Comparison of ENCODE assay signal across 8 mouse cellular contexts in genomic region chr9:95581758-95582515, GRCm38 (mm10). TPM values are rescaled to one million over a fixed set of nuclear protein-coding genes. Genes with fewer than 3 reads are reported as not detected.
DNase-seq lines count a peak whose midpoint lies in the region; ATAC-seq and TF ChIP-seq lines count a peak whose summit lies in the region.

No protein-coding gene starts in this region.

- no peak for ATAC-seq in lung, postnatal 0 days
- peak; percentile 42; the same call in 1 of the 2 replicates for ATAC-seq in forebrain, embryonic 14.5 days
- ATAC-seq in limb, embryonic 15.5 days (ENCODE audit: insufficient number of reproducible peaks, low FRiP score, low TSS enrichment, low read depth): no peak
- no peak for ATAC-seq in stomach, embryonic 15.5 days (ENCODE audit: insufficient read depth, low FRiP score, low read depth)

- no peak overlapping the region; the same call in 1 of the 2 replicates for H3K4me3 ChIP-seq in lung, postnatal 0 days (ENCODE audit: low read depth, low read length)
- peak overlapping the region; percentile 10 for H3K4me3 ChIP-seq in forebrain, embryonic 14.5 days (ENCODE audit: low read depth, low read length)
- peak overlapping the region; percentile 21 for H3K4me3 ChIP-seq in limb, embryonic 15.5 days
- H3K4me3 ChIP-seq in stomach, embryonic 15.5 days (replicated peaks): 0 out of 2 replicates have a peak overlapping the region, but pooled peaks have one; percentile 2

- no peak for TF ChIP-seq EP300 in lung, postnatal 0 days (IDR thresholded peaks at IDR 0.05)

- no peak for DNase-seq in lung, postnatal 0 days (ENCODE audit: low spot score)
- no peak for DNase-seq in lung, postnatal 14 days
- DNase-seq in forebrain, embryonic 14.5 days (ENCODE audit: low spot score): peak; percentile 23
- no peak for DNase-seq in cerebellum, postnatal 25 days
- no peak for DNase-seq in urinary bladder, postnatal 25 days (ENCODE audit: low spot score)
- DNase-seq in lung, postnatal 36 days: no peak

- peak overlapping the region; percentile 32 for H3K4me2 ChIP-seq in lung, postnatal 0 days (replicated peaks; ENCODE audit: low read depth, low read length)
- H3K4me2 ChIP-seq in forebrain, embryonic 14.5 days (ENCODE audit: low read length): peak overlapping the region; percentile 45
- peak overlapping the region; percentile 42 for H3K4me2 ChIP-seq in limb, embryonic 15.5 days
- H3K4me2 ChIP-seq in stomach, embryonic 15.5 days: peak overlapping the region; percentile 38

- H3K9ac ChIP-seq in lung, postnatal 0 days (replicated peaks; ENCODE audit: low read depth): no peak overlapping the region
- 0 out of 2 replicates have a peak overlapping the region, but pooled peaks have one; percentile 21 for H3K9ac ChIP-seq in forebrain, embryonic 14.5 days (ENCODE audit: low read length)
- H3K9ac ChIP-seq in limb, embryonic 15.5 days: peak overlapping the region; percentile 11; the same call in 1 of the 2 replicates
- H3K9ac ChIP-seq in stomach, embryonic 15.5 days: no peak overlapping the region

- 0 out of 2 replicates have a peak, but pooled peaks cover 4% of the 10 kb centered on the region for H3K27me3 ChIP-seq in lung, postnatal 0 days (replicated peaks; ENCODE audit: insufficient read depth, low read length)
- H3K27me3 ChIP-seq in forebrain, embryonic 14.5 days (replicated peaks; ENCODE audit: control insufficient read depth, insufficient read depth, low read length): no peaks in the 10 kb centered on the region
- H3K27me3 ChIP-seq in limb, embryonic 15.5 days: peaks cover 10% of the 10 kb centered on the region
- peaks cover 14% of the 10 kb centered on the region; the same call in 1 of the 2 replicates for H3K27me3 ChIP-seq in stomach, embryonic 15.5 days (replicated peaks)

- WGBS in lung, postnatal 0 days: 13% methylated on average over 20 of the region's 20 CpGs
- 5% methylated on average over 20 of the region's 20 CpGs for WGBS in forebrain, embryonic 14.5 days
- WGBS in limb, embryonic 15.5 days: 7% methylated on average over 20 of the region's 20 CpGs
- WGBS in stomach, embryonic 15.5 days: 13% methylated on average over 20 of the region's 20 CpGs

- TF ChIP-seq CTCF in lung, postnatal 0 days (IDR thresholded peaks at IDR 0.05): no peak

- no peaks in the 10 kb centered on the region for H3K9me3 ChIP-seq in lung, postnatal 0 days (ENCODE audit: low read length)
- no peaks in the 10 kb centered on the region for H3K9me3 ChIP-seq in forebrain, embryonic 14.5 days (replicated peaks; ENCODE audit: control insufficient read depth, low read length)
- H3K9me3 ChIP-seq in limb, embryonic 15.5 days: no peaks in the 10 kb centered on the region
- H3K9me3 ChIP-seq in stomach, embryonic 15.5 days: no peaks in the 10 kb centered on the region

- H3K27ac ChIP-seq in lung, postnatal 0 days (ENCODE audit: low read length): no peak overlapping the region
- no peak overlapping the region for H3K27ac ChIP-seq in forebrain, embryonic 14.5 days (ENCODE audit: low read depth, low read length)
- H3K27ac ChIP-seq in limb, embryonic 15.5 days: no peak overlapping the region
- no peak overlapping the region for H3K27ac ChIP-seq in stomach, embryonic 15.5 days

- no peaks in the 10 kb centered on the region for H3K36me3 ChIP-seq in lung, postnatal 0 days (ENCODE audit: insufficient read depth, low read length)
- H3K36me3 ChIP-seq in forebrain, embryonic 14.5 days (ENCODE audit: control insufficient read depth, insufficient read depth, low read length): no peaks in the 10 kb centered on the region
- no peaks in the 10 kb centered on the region for H3K36me3 ChIP-seq in limb, embryonic 15.5 days
- no peaks in the 10 kb centered on the region for H3K36me3 ChIP-seq in stomach, embryonic 15.5 days

- H3K4me1 ChIP-seq in lung, postnatal 0 days (ENCODE audit: insufficient read depth, low read depth, low read length): no peaks in the 10 kb centered on the region
- peaks cover 3% of the 10 kb centered on the region; the same call in 1 of the 2 replicates for H3K4me1 ChIP-seq in forebrain, embryonic 14.5 days (ENCODE audit: control insufficient read depth, insufficient read depth, low read length)
- peaks cover 7% of the 10 kb centered on the region for H3K4me1 ChIP-seq in limb, embryonic 15.5 days
- no peaks in the 10 kb centered on the region; the same call in 1 of the 2 replicates for H3K4me1 ChIP-seq in stomach, embryonic 15.5 days

RNA-seq across cellular contexts. Expression of gene Paqr9, which starts 22.5 kb away (rescaled TPM):
- 0.11 and 0.16 TPM in 2 replicates for polyA plus RNA-seq in lung, postnatal 0 days (2015; fragmentation: Nextera tagmentation; extraction: Ambion mirVana)
- 1.9 and 3.1 TPM in 2 replicates for polyA plus RNA-seq in forebrain, embryonic 14.5 days (2014; fragmentation: Nextera tagmentation; extraction: Ambion mirVana)
- 0.11 and 0.15 TPM in 2 replicates for polyA plus RNA-seq in limb, embryonic 15.5 days (2015; fragmentation: Nextera tagmentation; extraction: Ambion mirVana)
- 0.61 and 1.3 TPM in 2 replicates for polyA plus RNA-seq in stomach, embryonic 15.5 days (2015; fragmentation: Nextera tagmentation; extraction: Ambion mirVana)

RNA-seq across cellular contexts. Expression of gene Pcolce2, which starts 55.5 kb away (rescaled TPM):
- polyA plus RNA-seq in lung, postnatal 0 days (2015; fragmentation: Nextera tagmentation; extraction: Ambion mirVana): 45.7 and 52.1 TPM in 2 replicates
- polyA plus RNA-seq in forebrain, embryonic 14.5 days (2014; fragmentation: Nextera tagmentation; extraction: Ambion mirVana): 1.7 and 2.4 TPM in 2 replicates
- polyA plus RNA-seq in limb, embryonic 15.5 days (2015; fragmentation: Nextera tagmentation; extraction: Ambion mirVana): 23.7 and 26.5 TPM in 2 replicates
- 0.36 and 1.3 TPM in 2 replicates for polyA plus RNA-seq in stomach, embryonic 15.5 days (2015; fragmentation: Nextera tagmentation; extraction: Ambion mirVana)

Comparison
In these comparisons a context has a peak if more than half of its experiments do, and no peak if none do; other contexts are left out.
1. H3K9ac ChIP-seq: peak in forebrain, embryonic 14.5 days (single experiment) and limb, embryonic 15.5 days (single experiment); none in lung, postnatal 0 days (single experiment) and stomach, embryonic 15.5 days (single experiment).
2. Peak in every context shown above with its lines, with median percentiles within 50 percentile points of each other: H3K4me2 ChIP-seq.